Mouse (Mus musculus) spleen, adult 18-20 months (tissue): ENCODE measurements around the gene Zscan10.
"Not testable (repeated sequence)": the region's sequence is repeated elsewhere in the genome, so short reads cannot be mapped to it uniquely, and the experiment has no call there.

ENCODE experiments used
- DNase-seq, 2 experiments: peaks; one replicate each; pipeline ENCODE4 v3.0.0; 2022; ENCODE audit warnings: mixed read lengths in 2 of 2

The Zscan10 gene

DNA sequence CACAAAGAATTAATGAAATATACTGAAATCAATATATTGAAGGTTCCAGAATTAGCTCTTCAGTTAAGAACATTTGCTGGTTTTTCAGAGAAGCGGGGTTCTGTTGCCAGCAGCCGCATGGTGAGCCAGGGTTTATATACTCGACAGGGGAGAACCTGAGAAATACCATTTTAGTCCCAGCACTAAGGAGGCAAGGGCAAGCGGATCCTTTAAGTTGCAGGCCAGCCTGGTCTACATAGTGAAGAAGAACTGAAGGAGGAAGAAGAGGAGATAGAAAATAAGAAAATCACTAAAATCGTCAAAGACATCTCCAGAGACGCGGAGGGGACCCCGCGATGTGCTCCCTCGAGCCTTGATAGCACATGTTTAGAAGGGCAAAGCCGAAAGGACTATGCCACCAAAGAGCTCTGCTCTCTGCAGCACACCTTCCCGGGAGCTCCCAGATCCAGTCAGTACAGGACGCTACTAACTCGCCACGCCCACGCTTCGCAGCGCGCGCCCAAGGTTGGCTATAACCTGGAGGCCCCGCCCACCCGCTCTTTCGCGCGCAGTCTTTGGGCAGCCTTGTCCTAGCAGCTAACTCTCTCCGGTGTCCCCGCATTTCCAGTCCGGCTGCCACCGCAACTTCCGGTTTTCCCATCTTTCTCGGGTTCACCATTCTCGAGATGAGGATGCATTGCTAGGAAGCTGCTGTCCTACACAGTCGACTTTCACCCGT is 8.3 kb upstream of the Zscan10 start:
- DNase-seq, result peak; percentile 70 to 84

DNA sequence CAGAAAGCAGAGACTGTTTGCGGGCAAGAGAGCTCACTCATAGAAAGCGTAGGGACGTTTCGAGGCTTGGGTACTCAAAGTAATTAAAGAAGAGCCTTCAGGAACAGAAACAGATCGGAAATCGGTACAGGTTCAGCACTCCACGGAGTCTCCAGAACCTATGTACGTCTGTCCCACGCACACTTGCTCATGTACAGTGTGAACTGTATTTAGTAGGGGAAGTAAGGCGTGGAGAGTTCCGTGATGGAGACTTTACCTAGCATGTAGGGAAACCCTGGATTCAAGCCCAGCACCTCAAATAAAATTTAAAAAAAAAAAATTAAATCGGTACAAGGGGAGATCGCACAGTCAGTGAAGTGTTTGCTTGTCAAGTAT is 7.7 kb upstream of the Zscan10 start:
- DNase-seq, result no peak

GRCm38 (mm10) chr17:23595139-23595538 is 5.5 kb upstream of the Zscan10 start:
- not testable (repeated sequence) for DNase-seq

DNA sequence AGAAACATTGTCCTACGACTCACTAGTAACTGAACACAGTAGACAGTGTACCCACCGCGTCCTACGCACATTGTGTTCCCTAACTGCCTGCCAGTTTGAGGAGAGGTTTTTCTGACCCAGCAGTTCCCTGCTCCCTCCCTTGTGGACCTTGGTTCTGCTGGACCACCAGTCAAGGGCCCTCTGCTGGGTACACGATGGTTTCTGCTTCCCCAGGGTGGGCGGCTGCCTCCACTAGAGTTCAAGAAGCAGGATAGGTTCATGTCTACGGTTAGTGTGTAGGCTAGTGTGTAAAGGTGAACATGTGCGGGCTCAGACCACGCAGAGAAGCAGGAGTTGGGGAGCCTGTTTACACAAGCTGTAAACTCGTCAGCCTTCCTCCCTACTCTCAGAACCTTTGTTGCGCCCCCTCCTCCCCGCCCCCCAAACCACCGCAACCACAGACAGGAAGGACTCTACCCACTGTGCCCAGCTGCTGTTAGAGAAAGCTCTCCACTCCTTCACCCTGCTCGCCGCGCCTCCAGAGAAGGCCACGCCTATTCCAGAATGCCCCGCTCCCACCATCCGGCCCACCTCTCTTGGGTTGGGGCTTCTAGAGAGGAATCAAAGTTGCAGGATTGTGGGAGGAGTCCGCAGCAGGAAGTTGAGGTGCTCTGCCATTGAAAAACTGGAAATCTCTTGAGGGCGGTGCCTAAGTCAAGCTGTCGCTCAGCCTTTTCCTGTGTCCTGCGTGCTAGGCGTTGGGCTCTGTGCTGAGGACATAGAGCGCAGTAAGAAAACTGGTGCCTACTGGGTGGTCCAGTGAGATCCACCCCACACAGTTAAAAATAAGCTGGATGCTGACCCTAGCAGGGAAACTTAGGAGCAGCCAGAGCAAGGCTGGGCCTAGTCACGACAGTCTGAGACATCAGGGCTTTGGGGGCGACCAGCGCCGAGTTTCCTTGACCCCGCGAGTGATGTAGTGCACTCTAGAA is 1.8 kb upstream of the Zscan10 start, which contains the start of gene Zfp13:
Gene Zfp13, minus strand, starts transcription at position 906 of the 971 bp plus-strand sequence.
- DNase-seq, result peak; percentile 69 to 75

DNA sequence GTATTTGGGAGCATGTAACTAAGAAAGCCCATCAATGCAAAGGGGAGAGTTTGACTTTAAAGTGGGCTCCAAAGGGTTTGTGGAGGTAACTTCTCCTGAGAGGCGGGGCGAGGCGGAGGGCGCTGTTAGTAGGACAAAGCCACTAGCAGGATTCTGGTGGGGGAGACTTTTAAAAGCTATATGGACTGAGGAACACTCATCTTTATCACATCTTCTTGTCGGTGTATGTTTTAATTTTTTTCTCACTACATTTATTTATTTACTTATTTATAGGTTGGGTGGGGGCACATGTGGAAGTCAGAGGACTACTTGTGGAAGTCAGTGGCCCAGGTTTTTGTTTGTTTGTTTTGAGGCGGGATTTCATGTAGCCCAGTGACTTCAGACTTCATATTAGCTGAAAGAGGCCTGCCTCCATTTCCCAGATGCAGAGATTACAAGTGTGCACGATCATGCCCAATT is 1.0 kb upstream of the Zscan10 start:
- DNase-seq, result no peak

- DNase-seq, result no peak
These were observed 1.4 kb downstream of the Zscan10 start for GRCm38 (mm10) chr17:23601836-23602585.

DNA sequence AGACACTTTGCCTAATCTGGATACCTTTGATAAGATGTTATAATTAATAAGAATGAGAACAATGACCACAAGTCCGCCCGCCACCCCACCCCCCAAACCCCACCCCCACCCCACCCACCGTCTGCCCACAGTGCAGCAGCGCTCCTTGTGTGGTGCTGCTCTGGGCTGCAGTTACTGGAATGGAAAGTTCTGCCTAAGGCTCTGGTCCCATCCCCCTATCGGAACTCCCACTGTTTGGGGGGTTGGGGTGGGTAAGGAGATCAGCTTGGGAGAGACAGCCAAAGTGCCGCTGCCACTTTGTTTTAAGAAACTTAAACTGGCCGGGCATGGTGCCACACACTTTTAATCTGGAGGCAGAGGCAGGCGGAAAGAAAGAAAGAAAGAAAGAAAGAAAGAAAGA is 2.4 kb downstream of the Zscan10 start:
- DNase-seq, result no peak

DNA sequence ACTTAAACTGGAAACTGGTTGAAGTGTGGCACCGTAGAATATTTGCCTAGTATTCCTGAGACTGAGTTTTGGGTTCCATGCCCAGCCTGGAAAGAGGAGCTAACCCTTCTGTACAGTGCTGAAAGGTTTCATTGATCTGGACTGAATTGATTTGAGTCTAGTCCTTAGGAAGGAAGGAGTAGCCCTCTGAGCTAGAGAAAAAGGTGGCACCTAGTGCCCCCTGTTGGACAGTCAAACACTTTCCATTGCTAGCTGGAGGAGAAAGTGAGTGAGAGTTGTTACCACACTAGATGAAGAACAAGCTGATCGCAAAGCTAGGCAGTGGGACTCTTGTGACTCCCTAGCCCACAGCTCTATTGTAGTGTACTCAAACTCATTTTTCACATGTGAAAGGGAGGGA is 2.9 kb downstream of the Zscan10 start:
- DNase-seq, result no peak

DNA sequence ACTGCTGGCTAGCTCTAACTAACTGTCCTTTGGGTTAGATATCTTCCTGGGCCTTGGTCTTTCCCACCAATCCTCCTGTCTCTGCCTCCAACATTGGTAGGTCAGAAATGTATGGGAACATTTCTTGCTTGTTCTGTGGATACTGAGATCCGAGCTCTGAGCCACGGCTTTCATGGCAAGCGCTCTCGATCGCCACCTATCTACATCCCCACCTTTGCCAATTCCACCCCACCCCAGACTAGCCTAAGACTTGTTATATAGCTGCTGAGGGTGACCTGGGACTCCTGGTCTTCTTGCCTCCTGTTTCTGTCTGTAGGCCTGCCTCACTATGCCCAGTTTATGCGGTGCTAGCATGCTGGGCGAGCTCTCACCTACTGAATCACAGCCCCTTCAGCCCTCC is 3.7 kb downstream of the Zscan10 start:
- DNase-seq, result no peak

DNA sequence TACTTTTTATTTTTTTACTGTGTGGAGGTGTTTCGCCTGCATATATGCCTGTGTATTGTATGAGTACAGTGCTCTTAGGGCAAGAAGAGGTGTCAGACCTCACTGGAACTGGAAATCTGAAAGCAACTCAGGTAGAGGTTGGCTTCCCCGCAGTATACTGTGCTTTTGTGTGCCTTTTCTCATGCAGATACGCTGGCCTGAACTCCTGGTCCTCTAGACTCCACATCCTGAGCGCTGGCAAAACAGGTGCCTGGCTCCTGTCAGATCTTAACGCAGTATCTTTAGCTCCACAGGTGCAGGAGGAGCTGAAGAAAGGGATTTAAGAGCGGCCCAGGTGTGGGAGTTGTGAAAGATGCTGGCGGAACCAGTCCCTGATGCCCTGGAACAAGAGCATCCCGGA is 4.6 kb downstream of the Zscan10 start:
- no peak for DNase-seq

DNA sequence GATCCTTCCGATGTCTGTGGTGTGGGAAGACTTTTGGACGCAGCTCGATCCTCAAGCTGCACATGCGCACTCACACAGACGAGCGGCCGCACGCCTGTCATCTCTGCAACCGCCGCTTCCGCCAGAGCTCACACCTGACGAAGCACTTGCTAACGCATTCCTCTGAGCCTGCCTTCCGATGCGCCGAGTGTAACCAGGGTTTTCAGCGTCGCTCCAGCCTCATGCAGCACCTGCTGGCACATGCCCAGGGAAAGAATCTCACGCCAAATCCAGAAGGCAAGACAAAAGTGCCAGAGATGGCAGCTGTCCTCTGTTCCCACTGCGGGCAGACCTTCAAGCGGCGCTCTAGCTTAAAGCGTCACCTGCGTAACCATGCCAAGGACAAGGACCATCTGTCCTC is 9.0 kb downstream of the Zscan10 start:
- DNase-seq, result no peak

DNA sequence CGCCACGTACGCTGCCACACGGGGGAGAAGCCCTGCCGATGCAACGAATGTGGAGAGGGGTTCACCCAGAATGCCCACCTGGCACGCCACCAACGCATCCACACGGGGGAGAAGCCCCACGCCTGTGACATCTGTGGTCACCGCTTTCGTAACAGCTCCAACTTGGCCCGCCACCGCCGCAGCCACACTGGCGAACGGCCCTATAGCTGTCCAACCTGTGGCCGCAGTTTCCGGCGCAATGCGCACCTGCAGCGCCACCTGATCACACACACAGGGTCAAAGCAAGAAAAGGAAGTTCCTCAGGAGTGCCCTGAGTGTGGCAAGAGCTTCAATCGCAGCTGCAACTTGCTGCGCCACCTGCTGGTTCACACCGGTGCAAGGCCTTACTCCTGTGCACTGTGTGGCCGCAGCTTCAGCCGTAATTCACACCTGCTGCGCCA is 9.7 kb downstream of the Zscan10 start:
- peak; percentile 77 to 88 for DNase-seq

DNA sequence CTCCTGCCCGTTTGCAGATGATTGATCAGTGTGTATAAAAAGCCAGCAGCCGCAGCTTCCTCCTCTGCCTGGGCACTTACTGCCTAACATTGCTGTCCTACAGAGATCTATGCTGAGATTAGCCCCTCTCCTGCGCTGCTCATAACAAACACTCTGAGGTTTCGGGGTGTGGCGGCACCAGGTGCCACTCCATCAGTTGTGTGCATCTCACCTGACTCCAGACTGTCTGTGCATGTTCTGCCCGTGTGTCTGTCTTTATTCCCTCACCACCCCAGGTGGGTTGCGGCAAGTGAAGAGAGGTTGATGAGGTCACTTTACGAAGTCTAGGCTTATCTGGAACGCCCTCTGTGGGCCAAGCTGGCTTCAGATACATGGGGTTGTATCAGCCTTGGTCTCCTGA is 16.4 kb downstream of the Zscan10 start:
- no peak for DNase-seq

GRCm38 (mm10) chr17:23620351-23620750 is 19.7 kb downstream of the Zscan10 start:
- DNase-seq, result no peak

GRCm38 (mm10) chr17:23627813-23628212 is 27.2 kb downstream of the Zscan10 start:
- no peak for DNase-seq

DNA sequence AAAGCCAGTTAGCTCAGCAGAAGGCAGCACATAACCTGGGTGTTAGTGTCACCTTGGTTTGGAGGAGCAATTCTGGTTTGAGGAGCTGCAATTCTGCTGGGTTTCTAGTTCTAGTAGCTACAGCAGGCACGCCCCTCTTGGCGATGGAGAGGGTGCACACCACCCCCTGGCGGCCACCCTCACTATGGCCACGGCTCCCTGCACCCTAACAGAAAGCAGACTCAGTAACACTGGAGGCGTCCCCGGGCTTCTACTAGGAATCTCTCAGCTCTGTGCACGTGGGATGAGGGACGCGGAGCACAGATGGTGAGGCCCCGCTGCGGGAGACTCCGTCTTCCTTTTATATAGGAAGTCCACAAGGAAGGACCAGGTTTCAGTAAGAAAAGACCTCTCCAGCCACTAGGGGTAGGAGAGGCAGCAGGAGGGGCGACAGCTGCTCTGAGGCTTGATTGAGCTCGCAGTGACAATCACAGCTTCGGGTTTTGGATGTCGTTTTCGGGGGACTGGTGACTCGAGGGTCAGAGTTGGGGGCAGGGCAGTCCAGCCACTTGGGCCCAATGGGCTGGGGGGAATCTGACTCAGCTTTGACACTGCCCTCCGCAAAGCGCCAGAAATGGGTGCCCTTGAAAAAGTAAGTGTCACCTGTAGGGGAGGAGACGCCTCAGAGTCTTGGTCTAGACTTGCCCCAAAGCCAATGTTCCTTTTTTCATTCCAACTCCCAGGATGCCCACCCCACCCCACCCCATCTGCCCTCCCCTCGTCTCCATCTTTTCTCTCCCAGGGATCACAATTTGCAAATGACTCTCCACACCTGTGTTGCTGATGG is 29.8 kb downstream of the Zscan10 start:
- DNase-seq, result peak; percentile 55 to 82

DNA sequence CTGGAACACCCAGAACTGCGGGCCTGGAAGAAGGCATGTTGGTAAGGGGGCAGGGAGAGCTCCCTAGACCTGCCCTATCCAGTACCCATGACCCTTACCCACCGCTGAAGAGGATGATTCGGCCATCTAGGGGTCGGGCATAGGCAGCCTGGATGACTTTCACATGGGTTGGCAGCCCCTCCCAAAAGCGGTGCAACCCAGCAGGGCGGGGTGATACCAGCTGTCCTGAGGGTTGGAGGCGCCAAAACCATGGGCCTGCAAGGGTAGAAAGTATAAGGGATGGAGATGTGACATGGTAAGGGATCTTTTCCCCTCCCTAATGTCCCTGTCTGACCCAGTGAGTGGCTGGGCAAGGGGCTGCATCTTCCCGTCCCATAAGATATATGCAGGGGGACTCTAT is 30.6 kb downstream of the Zscan10 start:
- DNase-seq, result no peak

GRCm38 (mm10) chr17:23644613-23645495 is 44.2 kb downstream of the Zscan10 start, which contains the start of gene Mmp25:
TSS of gene Mmp25 (minus strand) at chr17:23645277.
- no peak for DNase-seq

GRCm38 (mm10) chr17:23645894-23646293 is 45.2 kb downstream of the Zscan10 start:
- no peak for DNase-seq

DNA sequence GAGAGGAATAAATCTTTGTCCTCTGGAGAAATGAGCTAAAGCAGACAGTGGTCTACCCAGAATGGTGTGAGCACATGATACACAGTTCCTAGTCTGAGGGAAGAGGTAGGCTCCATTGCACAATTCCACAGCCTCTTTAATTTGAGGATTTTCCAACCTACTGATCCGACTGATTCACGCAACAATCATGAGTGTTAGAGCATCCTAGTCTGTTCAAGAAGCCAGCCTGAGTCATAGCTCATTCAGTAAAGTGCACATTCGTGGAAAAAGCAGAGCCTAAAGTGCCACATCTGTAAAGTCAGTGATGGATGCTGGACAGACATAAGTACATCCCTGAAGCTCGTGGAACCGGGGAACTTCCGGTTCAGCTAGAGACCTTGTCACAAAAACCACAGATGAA is 50.7 kb downstream of the Zscan10 start:
- no peak for DNase-seq

DNA sequence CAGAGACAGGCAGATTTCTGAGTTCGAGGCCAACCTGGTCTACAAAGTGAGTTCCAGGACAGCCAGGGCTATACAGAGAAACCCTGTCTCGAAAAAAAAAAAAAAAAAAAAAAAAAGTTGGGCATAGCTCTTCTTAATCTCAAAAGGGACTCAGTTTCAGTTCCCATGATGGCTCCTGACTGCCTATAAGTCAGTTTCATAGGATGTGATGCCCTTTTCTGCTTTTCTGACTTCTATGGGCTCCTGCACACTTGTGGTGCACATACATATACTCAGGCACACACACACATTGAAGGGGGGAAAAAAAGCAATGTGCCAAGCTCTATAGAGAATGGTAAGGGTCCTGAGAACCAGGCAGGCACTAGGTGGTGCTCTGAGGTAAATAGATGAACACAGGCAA is 52.7 kb downstream of the Zscan10 start:
- DNase-seq, result no peak
